Mouse (Mus musculus): ENCODE data around the gene Sgca. TPM values are rescaled to one million over a fixed set of nuclear protein-coding genes. Genes with fewer than 3 reads are reported as not detected.
A peak's percentile ranks its signal among the peaks of the same experiment; 100 is the strongest.
"Not testable (repeated sequence)": the region's sequence is repeated elsewhere in the genome, so short reads cannot be mapped to it uniquely, and the experiment has no call there.

The Sgca gene
- polyA plus RNA-seq, 1 experiment from 2014 or later, result 0.28 TPM

DNA sequence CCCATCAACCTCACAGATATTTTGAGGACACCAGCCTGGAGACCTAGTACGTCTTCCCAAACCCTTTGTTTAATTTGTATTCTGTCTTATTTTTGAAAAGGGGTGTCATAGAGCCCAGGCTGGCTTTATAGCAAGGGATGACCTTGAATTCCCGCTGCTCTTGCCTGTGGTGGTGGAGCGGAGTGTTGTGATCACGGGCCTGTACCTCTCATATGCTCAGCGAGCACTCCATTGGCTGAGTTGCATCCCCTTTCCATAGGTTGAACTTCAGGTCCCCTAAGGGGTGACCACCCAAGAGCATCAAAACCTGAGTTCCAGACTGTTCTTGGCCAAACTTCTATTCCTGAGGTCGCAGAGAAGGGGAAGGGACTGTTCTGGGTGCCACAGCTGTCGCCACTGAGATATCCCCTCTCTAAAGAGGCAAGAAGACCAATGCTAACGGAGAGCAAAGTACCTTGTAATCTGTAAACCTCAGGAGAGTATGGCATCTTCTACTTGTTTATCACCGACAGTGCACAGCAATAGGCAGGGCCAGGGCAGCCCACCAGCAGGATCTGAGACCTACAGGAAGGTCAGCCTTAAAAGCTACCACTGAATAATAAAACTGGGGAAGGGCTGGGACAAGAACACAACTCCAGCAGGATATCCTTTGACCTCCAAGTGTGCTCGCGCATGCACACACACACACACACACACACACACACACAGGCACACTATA is 3.5 kb upstream of the Sgca start:
- H3K36me3 ChIP-seq, result no peaks in the 10 kb centered on the region
- no peaks in the 10 kb centered on the region for H3K9me3 ChIP-seq (replicated peaks)
- peak overlapping the region; percentile 33; the same call in 1 of the 2 replicates for H3K4me3 ChIP-seq (replicated peaks)
- H3K27me3 ChIP-seq, result no peaks in the 10 kb centered on the region
- H3K9ac ChIP-seq, result peak overlapping the region; percentile 56
- peak overlapping the region; percentile 80 for H3K27ac ChIP-seq
- 53% methylated on average over 11 of the region's 11 CpGs for WGBS (ENCODE audit: insufficient replicate concordance)
- peak overlapping the region; percentile 63 for H3K4me2 ChIP-seq
- H3K4me1 ChIP-seq (replicated peaks), result peaks cover 32% of the 10 kb centered on the region
- DNase-seq, result no peak
- peak; percentile 74 for ATAC-seq (ENCODE audit: low read depth)

- ATAC-seq (ENCODE audit: low read depth) (peak; percentile 84), DNase-seq (peak; percentile 94)
- Histone ChIP-seq H3K27me3 (no peaks in the 10 kb centered on the region), H3K36me3 (no peaks in the 10 kb centered on the region), H3K4me1 (replicated peaks) (peaks cover 25% of the 10 kb centered on the region), H3K4me2 (peak overlapping the region; percentile 63), H3K9ac (peak overlapping the region; percentile 56), H3K9me3 (replicated peaks) (no peaks in the 10 kb centered on the region), H3K27ac (peak overlapping the region; percentile 80), H3K4me3 (replicated peaks) (peak overlapping the region; percentile 33)
- WGBS (ENCODE audit: insufficient replicate concordance), result 0% methylated on average over 20 of the region's 20 CpGs
These were observed 2.8 kb upstream of the Sgca start for GRCm38 (mm10) chr11:94978947-94979346.

DNA sequence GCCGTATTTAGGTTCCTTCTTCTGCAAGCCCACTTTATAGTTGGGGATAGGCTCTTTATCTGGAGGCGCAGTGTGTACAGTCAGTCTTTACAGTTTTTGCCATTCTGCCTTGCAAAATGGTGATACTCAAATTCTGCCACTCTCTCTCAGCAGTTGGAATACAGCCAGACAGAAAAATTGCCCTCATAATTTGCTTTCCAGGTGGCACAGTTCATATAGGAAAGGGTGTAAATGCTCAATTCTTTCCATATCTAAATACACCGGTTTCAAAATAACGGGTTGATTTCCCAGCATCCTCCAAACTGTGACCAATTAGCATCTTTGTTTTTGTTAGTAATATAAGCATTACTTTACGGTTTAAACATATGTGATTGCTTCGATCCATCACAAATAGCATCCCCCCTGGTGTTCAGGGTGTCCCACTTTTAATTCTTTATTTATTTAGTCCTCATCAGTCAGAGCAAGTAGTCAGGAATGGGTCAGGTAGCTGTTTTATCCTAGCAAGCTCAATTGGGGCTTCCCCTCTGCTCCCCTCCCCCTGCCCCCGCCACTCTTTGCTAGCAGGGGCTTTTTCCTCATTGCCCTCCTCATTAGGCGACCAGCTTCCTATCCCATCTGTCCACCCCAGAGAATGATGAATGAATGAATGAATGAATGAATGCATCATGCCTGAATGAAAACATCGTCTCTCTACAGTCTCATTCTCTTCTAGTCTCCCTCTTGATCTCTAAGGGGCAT is 2.2 kb upstream of the Sgca start:
- Histone ChIP-seq H3K4me1 (replicated peaks) (peaks cover 24% of the 10 kb centered on the region), H3K27me3 (no peaks in the 10 kb centered on the region), H3K4me2 (peak overlapping the region; percentile 25), H3K27ac (no peak overlapping the region), H3K9me3 (replicated peaks) (no peaks in the 10 kb centered on the region), H3K36me3 (no peaks in the 10 kb centered on the region), H3K4me3 (replicated peaks) (no peak overlapping the region), H3K9ac (no peak overlapping the region)
- DNase-seq, result no peak
- WGBS (ENCODE audit: insufficient replicate concordance), result 41% methylated on average over 9 of the region's 9 CpGs
- no peak for ATAC-seq (ENCODE audit: low read depth)

GRCm38 (mm10) chr11:94974951-94975350 is 1.2 kb downstream of the Sgca start:
- 66% methylated on average over 2 of the region's 2 CpGs for whole genome bisulfite sequencing (ENCODE audit: insufficient replicate concordance)
- H3K9ac ChIP-seq, result no peak overlapping the region
- no peak overlapping the region for H3K4me2 ChIP-seq
- ATAC-seq (ENCODE audit: low read depth) (no peak), DNase-seq (no peak)
- no peaks in the 10 kb centered on the region for H3K36me3 ChIP-seq
- no peak overlapping the region for H3K4me3 ChIP-seq (replicated peaks)
- no peaks in the 10 kb centered on the region for H3K9me3 ChIP-seq (replicated peaks)
- peaks cover 18% of the 10 kb centered on the region for H3K4me1 ChIP-seq (replicated peaks)
- H3K27me3 ChIP-seq, result peaks cover 12% of the 10 kb centered on the region
- no peak overlapping the region for H3K27ac ChIP-seq

DNA sequence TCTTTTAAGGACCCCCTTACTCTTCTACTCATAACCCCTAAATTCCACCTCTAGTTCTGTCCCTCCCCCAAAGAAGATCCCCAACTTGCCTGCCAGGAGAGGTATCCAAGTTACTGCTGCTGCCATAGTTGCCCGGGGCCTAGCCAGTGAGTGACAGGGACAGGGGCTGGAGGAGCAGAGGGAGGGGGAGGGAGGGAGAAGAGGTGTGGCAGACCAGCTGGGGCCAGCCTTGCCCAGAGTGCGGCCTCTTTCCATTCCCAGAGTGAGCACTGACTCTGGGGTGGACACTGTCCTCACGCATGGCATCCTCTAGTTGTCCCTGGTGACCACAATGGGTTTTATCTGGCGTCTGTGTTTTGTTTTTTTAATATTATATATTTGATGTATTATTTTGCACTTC is 2.8 kb downstream of the Sgca start:
- no peak for ATAC-seq (ENCODE audit: low read depth)
- 58% methylated on average over 4 of the region's 4 CpGs for WGBS (ENCODE audit: insufficient replicate concordance)
- Histone ChIP-seq H3K4me1 (replicated peaks) (0 out of 2 replicates have a peak, but pooled peaks cover 4% of the 10 kb centered on the region), H3K4me3 (replicated peaks) (no peak overlapping the region), H3K9me3 (replicated peaks) (no peaks in the 10 kb centered on the region), H3K36me3 (no peaks in the 10 kb centered on the region), H3K9ac (no peak overlapping the region), H3K4me2 (no peak overlapping the region), H3K27me3 (peaks cover 23% of the 10 kb centered on the region), H3K27ac (no peak overlapping the region)
- no peak for DNase-seq

GRCm38 (mm10) chr11:94972887-94973286 is 3.2 kb downstream of the Sgca start:
- H3K27ac ChIP-seq, result no peak overlapping the region
- H3K4me2 ChIP-seq, result no peak overlapping the region
- ATAC-seq (ENCODE audit: low read depth), result no peak
- no peaks in the 10 kb centered on the region for H3K9me3 ChIP-seq (replicated peaks)
- DNase-seq, result no peak
- 0 out of 2 replicates have a peak, but pooled peaks cover under 1% of the 10 kb centered on the region for H3K4me1 ChIP-seq (replicated peaks)
- H3K4me3 ChIP-seq (replicated peaks), result no peak overlapping the region
- H3K27me3 ChIP-seq, result peaks cover 28% of the 10 kb centered on the region
- no peaks in the 10 kb centered on the region for H3K36me3 ChIP-seq
- WGBS (ENCODE audit: insufficient replicate concordance), result 52% methylated on average over 5 of the region's 5 CpGs
- no peak overlapping the region for H3K9ac ChIP-seq

DNA sequence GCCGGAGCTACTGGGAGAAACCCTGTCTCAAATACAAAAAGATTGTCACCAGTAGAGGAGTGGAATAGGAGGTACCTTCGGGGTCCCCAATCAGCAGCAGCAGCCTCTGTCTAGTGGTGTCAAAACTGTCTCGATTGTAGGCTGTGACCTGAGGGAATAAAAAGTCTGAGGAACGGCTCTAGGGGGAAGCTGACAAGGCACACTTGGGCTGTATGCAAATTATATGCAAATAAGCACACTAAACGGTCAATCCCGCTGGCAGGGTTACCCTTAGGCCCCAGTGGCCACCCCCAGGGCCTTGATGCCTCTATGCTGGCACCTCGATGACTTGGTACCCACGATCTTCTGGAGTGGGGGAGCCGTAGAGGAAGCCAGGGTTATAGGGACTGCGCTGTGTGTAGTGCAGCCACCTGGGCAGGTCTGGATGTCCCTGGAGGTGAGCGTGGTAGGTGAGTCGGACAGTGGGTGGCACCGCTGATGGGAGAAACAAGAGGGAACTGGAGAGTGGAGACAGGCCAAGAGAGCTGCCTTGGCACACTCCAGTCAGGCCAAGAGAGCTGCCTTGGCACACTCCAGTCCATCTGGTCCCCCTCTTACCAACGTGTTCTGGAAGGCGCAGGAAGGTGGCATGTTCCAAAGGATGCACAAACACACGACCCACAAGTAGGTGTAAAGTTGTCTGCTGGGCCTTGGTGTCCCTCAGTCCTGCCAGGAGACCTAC is 4.1 kb downstream of the Sgca start:
- no peaks in the 10 kb centered on the region for H3K36me3 ChIP-seq
- no peak overlapping the region for H3K4me2 ChIP-seq
- no peak for ATAC-seq (ENCODE audit: low read depth)
- 54% methylated on average over 16 of the region's 16 CpGs for WGBS (ENCODE audit: insufficient replicate concordance)
- no peaks in the 10 kb centered on the region for H3K4me1 ChIP-seq (replicated peaks)
- H3K27me3 ChIP-seq, result peaks cover 35% of the 10 kb centered on the region
- no peaks in the 10 kb centered on the region for H3K9me3 ChIP-seq (replicated peaks)
- no peak overlapping the region for H3K27ac ChIP-seq
- no peak for DNase-seq
- H3K9ac ChIP-seq, result no peak overlapping the region
- no peak overlapping the region for H3K4me3 ChIP-seq (replicated peaks)

- WGBS (ENCODE audit: insufficient replicate concordance), result 50% methylated on average over 15 of the region's 15 CpGs
- Histone ChIP-seq H3K9ac (no peak overlapping the region), H3K27ac (no peak overlapping the region), H3K4me1 (replicated peaks) (no peaks in the 10 kb centered on the region), H3K4me2 (no peak overlapping the region), H3K4me3 (replicated peaks) (no peak overlapping the region), H3K9me3 (replicated peaks) (no peaks in the 10 kb centered on the region), H3K36me3 (no peaks in the 10 kb centered on the region), H3K27me3 (peaks cover 35% of the 10 kb centered on the region)
- no peak for ATAC-seq (ENCODE audit: low read depth)
- DNase-seq, result no peak
These were observed 5.8 kb downstream of the Sgca start for GRCm38 (mm10) chr11:94970210-94970943.

- ATAC-seq (ENCODE audit: low read depth); H3K4me2 ChIP-seq; H3K9me3 ChIP-seq (replicated peaks); H3K36me3 ChIP-seq; DNase-seq; H3K4me3 ChIP-seq (replicated peaks); H3K4me1 ChIP-seq (replicated peaks); H3K9ac ChIP-seq; H3K27ac ChIP-seq: not testable (repeated sequence)
- WGBS (ENCODE audit: insufficient replicate concordance), result 86% methylated on average over 4 of the region's 4 CpGs
- peaks cover 35% of the 10 kb centered on the region for H3K27me3 ChIP-seq
These were observed 6.4 kb downstream of the Sgca start for GRCm38 (mm10) chr11:94969709-94970108.

DNA sequence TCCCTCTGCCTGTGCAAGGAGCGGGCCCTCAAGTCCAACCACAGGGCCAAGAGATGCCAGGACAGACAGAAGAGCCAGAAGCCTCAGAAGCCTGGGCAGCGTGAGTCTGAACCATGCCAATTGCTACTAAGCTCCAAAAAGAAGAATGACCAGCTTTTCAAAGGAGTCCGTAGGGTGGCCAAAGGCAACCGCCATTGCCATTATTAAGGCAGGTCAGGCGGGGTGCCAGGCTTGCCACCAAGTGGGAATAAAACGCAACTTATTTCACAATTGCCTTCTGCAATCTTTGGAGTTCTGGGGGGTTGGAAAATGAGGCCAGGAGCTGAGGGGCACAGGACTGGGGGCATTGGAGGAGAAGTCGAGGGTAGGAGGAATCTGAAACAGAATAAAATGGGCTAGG is 7.9 kb downstream of the Sgca start:
- DNase-seq (no peak), ATAC-seq (ENCODE audit: low read depth) (no peak)
- Histone ChIP-seq H3K27ac (no peak overlapping the region), H3K4me2 (no peak overlapping the region), H3K27me3 (peaks cover 35% of the 10 kb centered on the region), H3K36me3 (no peaks in the 10 kb centered on the region), H3K4me3 (replicated peaks) (no peak overlapping the region), H3K4me1 (replicated peaks) (no peaks in the 10 kb centered on the region), H3K9me3 (replicated peaks) (no peaks in the 10 kb centered on the region), H3K9ac (no peak overlapping the region)
- 65% methylated on average over 7 of the region's 7 CpGs for WGBS (ENCODE audit: insufficient replicate concordance)

DNA sequence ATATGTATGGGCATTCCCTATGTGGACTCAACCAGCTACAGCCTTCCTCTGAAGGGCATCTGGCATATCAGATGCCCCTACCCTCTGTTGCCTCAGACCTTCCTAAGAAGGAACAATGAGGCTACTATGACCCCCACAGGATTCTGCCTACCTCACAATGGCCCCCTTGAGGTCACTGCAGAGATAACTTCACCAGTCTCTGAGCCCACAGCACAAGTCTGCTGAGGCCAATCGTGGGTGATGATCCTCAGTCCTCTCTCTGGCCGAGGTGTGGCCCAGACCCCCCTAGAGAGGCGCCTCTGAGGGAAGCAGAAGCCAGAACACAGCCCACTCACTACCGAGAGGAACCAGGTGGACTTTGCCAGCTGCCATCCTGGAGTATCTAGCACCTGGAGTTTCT is 8.7 kb downstream of the Sgca start, which contains the start of gene Hils1:
TSS of gene Hils1 (plus strand) at position 175 of the 400 bp plus-strand sequence.
- peaks cover 42% of the 10 kb centered on the region for H3K27me3 ChIP-seq
- WGBS (ENCODE audit: insufficient replicate concordance), result 28% methylated on average over 4 of the region's 4 CpGs
- no peak for ATAC-seq (ENCODE audit: low read depth)
- H3K9ac ChIP-seq, result no peak within 1 kb of the TSS
- DNase-seq, result no peak
- no peak within 1 kb of the TSS for H3K4me3 ChIP-seq (replicated peaks)
- no peaks in the 10 kb centered on the region for H3K4me1 ChIP-seq (replicated peaks)
- H3K36me3 ChIP-seq, result no peaks in the 10 kb centered on the region
- no peak within 1 kb of the TSS for H3K4me2 ChIP-seq
- H3K27ac ChIP-seq, result no peak within 1 kb of the TSS
- no peaks in the 10 kb centered on the region for H3K9me3 ChIP-seq (replicated peaks)

Data from liver, embryonic 13.5 days (tissue).